Mouse (Mus musculus): ENCODE results near the gene Crk.

DNA sequence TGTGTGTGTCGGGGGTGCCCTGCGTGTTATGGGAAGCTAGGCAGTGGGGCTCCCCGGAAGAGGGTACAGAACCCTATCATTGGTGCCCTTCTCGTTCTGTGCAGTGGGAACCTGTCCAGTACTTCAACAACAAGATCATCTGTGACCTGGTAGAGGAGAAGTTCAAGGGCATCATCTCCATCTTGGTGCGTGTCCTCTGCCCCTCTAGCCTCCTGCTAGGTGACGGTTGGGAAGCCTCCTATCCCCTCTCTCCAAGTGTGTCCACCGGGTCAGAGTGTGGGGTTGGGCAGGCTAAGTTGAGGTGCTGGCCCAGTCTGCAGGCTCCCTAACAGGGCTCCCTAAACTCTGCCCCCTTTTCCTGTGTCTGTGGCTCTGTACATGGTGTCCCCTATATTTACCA, 16.9 kb upstream of the Crk start:
- TF ChIP-seq CTCF (IDR thresholded peaks at IDR 0.05; ENCODE audit: control insufficient read depth, insufficient read depth, insufficient read length) = no peak
- no peak for TF ChIP-seq MYOG (IDR thresholded peaks at IDR 0.05; ENCODE audit: control insufficient read depth, extremely low read depth, insufficient read length)

All from C2C12 (cell line).